Mouse (Mus musculus) embryonic fibroblast, embryonic 13.5 days (primary cell): ENCODE data around the gene Hilpda.

Experiments used
- CTCF ChIP-seq: IDR thresholded peaks from 2 replicates; pipeline ENCODE4 v1.5.1; 2011; ENCODE audit warnings: mild to moderate bottlenecking, control low read depth, low read length, moderate library complexity, borderline replicate concordance; ENCODE audit not compliant: insufficient read depth
- POLR2A ChIP-seq: IDR thresholded peaks from 2 replicates; pipeline ENCODE4 v1.6.1; 2011; ENCODE audit warnings: low read depth, mild to moderate bottlenecking, control low read depth, low read length, moderate library complexity

DNA sequence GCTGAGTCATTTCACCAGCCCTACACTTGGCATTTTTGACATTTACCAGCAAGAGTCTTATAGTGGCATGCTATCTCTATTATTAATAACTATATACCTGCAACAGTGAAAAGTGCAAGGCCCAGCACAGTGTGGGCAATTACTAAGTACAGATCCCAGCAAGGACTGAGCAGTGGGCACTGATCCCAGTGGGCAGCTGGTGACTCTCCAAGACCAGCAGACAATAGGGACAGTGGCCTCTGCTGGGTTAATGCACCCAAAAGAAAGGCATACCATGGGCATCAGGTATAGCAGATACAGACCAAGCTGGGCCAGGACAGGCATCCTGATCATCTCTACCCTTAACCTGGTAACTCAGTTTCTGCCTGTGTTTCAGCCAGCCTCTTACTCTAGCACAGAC, 31.0 kb downstream of the Hilpda start:
- TF ChIP-seq POLR2A = no peak
- TF ChIP-seq CTCF = no peak
